Mouse (Mus musculus) stomach, postnatal 0 days (tissue): ENCODE measurements at regions not wholly inside any gene's neighbourhood (a gene's known extent, or its start where the extent isn't known, plus 50 kb on each side); places are given as distances from the start of the nearest gene placed in this dataset.

Source experiments
- ATAC-seq: fragments of 200-750 bp; cut with Nextera tagmentation; 2 replicates; pipeline ENCODE4 v1.8.0; 2017; ENCODE audit not compliant: low FRiP score, low TSS enrichment
- DNase-seq: peaks from one replicate; pipeline ENCODE4 v3.0.0-alpha.2; 2016; ENCODE audit warnings: low spot score
- H3K27ac ChIP-seq: fragments of 300-500 bp; sonication (generic); replicated peaks from 2 replicates; pipeline ENCODE4 v1.5.1; 2014; ENCODE audit warnings: mild to moderate bottlenecking, control low read depth
- H3K27me3 ChIP-seq: fragments of 300-500 bp; sonication (generic); 2 replicates; pipeline ENCODE4 v1.6.1; 2014; ENCODE audit warnings: low read length; ENCODE audit not compliant: control insufficient read depth, insufficient read depth
- H3K36me3 ChIP-seq: fragments of 300-500 bp; sonication (generic); 2 replicates; pipeline ENCODE4 v1.6.1; 2014; ENCODE audit warnings: low read length, mixed read lengths; ENCODE audit not compliant: control insufficient read depth, insufficient read depth
- H3K4me1 ChIP-seq: fragments of 300-500 bp; sonication (generic); replicated peaks from 2 replicates; pipeline ENCODE4 v1.6.1; 2014; ENCODE audit warnings: antibody characterized with exemption; ENCODE audit not compliant: control insufficient read depth, insufficient read depth
- H3K4me2 ChIP-seq: fragments of 300-500 bp; sonication (generic); replicated peaks from 2 replicates; pipeline ENCODE4 v1.6.1; 2014; ENCODE audit warnings: low read depth, mild to moderate bottlenecking, control low read depth, moderate library complexity
- H3K4me3 ChIP-seq: fragments of 300-500 bp; sonication (generic); 2 replicates; pipeline ENCODE4 v1.5.1; 2014; ENCODE audit warnings: low read depth, low read length, control low read depth
- H3K9ac ChIP-seq: fragments of 300-500 bp; sonication (generic); 2 replicates; pipeline ENCODE4 v1.6.1; 2014; ENCODE audit warnings: mild to moderate bottlenecking, low read length, control low read depth, mixed read lengths
- H3K9me3 ChIP-seq: fragments of 300-500 bp; sonication (generic); 2 replicates; pipeline ENCODE4 v1.6.1; 2016; ENCODE audit warnings: low read length; ENCODE audit not compliant: control insufficient read depth
- CTCF ChIP-seq: IDR thresholded peaks from 2 replicates; pipeline ENCODE4 v1.5.1; 2016; ENCODE audit warnings: antibody characterized with exemption, low read depth, mild to moderate bottlenecking, moderate library complexity
- EP300 ChIP-seq: optimal IDR thresholded peaks from 2 replicates; pipeline ENCODE3; 2016; ENCODE audit warnings: antibody characterized with exemption
- WGBS: fragments of 180-500 bp; shearing (Covaris S2); extraction: QIAGEN DNeasy Blood & Tissue Kit; methylation state at CpG from one replicate; pipeline ENCODE4 v1.1.7; 2014; 5-methylcytosine and 5-hydroxymethylcytosine counted together

GRCm38 (mm10) chr17:9917031-9917430, 247.5 kb upstream of the Pabpc6 start:
- ATAC-seq (no peak), DNase-seq (no peak)
- no peak for TF ChIP-seq EP300
- H3K4me1 ChIP-seq: no peaks in the 10 kb centered on the region
- no peak overlapping the region for H3K9ac ChIP-seq
- no peak overlapping the region for H3K4me2 ChIP-seq
- 45% methylated on average over 2 of the region's 2 CpGs for WGBS
- H3K27ac ChIP-seq: no peak overlapping the region
- no peaks in the 10 kb centered on the region for H3K36me3 ChIP-seq
- H3K4me3 ChIP-seq: no peak overlapping the region
- H3K27me3 ChIP-seq: no peaks in the 10 kb centered on the region
- H3K9me3 ChIP-seq: no peaks in the 10 kb centered on the region

- WGBS: 90% methylated on average over 2 of the region's 2 CpGs
- DNase-seq (no peak), ATAC-seq (no peak)
- Histone ChIP-seq H3K27me3 (no peaks in the 10 kb centered on the region), H3K4me2 (no peak overlapping the region), H3K27ac (no peak overlapping the region), H3K9me3 (no peaks in the 10 kb centered on the region), H3K9ac (no peak overlapping the region), H3K4me1 (no peaks in the 10 kb centered on the region), H3K36me3 (no peaks in the 10 kb centered on the region), H3K4me3 (no peak overlapping the region)
- TF ChIP-seq CTCF: no peak
- TF ChIP-seq EP300: no peak
These were observed 241.3 kb upstream of the Pabpc6 start for GRCm38 (mm10) chr17:9910856-9911255.

- H3K27me3 ChIP-seq: no peaks in the 10 kb centered on the region
- no peak for TF ChIP-seq EP300
- no peak for TF ChIP-seq CTCF
- no peak overlapping the region for H3K9ac ChIP-seq
- H3K4me3 ChIP-seq: no peak overlapping the region
- no peaks in the 10 kb centered on the region for H3K4me1 ChIP-seq
- H3K4me2 ChIP-seq: no peak overlapping the region
- no peaks in the 10 kb centered on the region for H3K9me3 ChIP-seq
- no peak overlapping the region for H3K27ac ChIP-seq
- DNase-seq (no peak), ATAC-seq (no peak)
- 92% methylated on average over 1 of the region's 1 CpGs for WGBS
- no peaks in the 10 kb centered on the region for H3K36me3 ChIP-seq
These were observed 237.6 kb upstream of the Pabpc6 start for GRCm38 (mm10) chr17:9907077-9907476.

- H3K9ac ChIP-seq: no peak overlapping the region
- H3K4me3 ChIP-seq: no peak overlapping the region
- no peak for DNase-seq
- H3K4me2 ChIP-seq: peak overlapping the region; percentile 34; the same call in 1 of the 2 replicates
- no peaks in the 10 kb centered on the region for H3K27me3 ChIP-seq
- TF ChIP-seq CTCF: no peak
- no peaks in the 10 kb centered on the region for H3K36me3 ChIP-seq
- no peaks in the 10 kb centered on the region for H3K4me1 ChIP-seq
- ATAC-seq: no peak
- H3K27ac ChIP-seq: no peak overlapping the region
- H3K9me3 ChIP-seq: no peaks in the 10 kb centered on the region
- 11% methylated on average over 12 of the region's 12 CpGs for WGBS
These were observed 236.3 kb upstream of the Pabpc6 start for GRCm38 (mm10) chr17:9905501-9906462.

GRCm38 (mm10) chr17:9904525-9904991, 235.0 kb upstream of the Pabpc6 start:
- no peak overlapping the region for H3K27ac ChIP-seq
- ATAC-seq (no peak), DNase-seq (no peak)
- H3K36me3 ChIP-seq: no peaks in the 10 kb centered on the region
- H3K9ac ChIP-seq: no peak overlapping the region
- 31% methylated on average over 6 of the region's 6 CpGs for WGBS
- H3K27me3 ChIP-seq: no peaks in the 10 kb centered on the region
- no peaks in the 10 kb centered on the region for H3K4me1 ChIP-seq
- H3K9me3 ChIP-seq: no peaks in the 10 kb centered on the region
- TF ChIP-seq EP300: no peak
- no peak for TF ChIP-seq CTCF
- H3K4me2 ChIP-seq: no peak overlapping the region
- no peak overlapping the region for H3K4me3 ChIP-seq

- Histone ChIP-seq H3K27me3 (no peaks in the 10 kb centered on the region), H3K36me3 (no peaks in the 10 kb centered on the region), H3K27ac (no peak overlapping the region), H3K9me3 (no peaks in the 10 kb centered on the region), H3K4me3 (no peak overlapping the region), H3K4me1 (no peaks in the 10 kb centered on the region), H3K9ac (no peak overlapping the region), H3K4me2 (no peak overlapping the region)
- ATAC-seq (no peak), DNase-seq (no peak)
- WGBS: 59% methylated on average over 4 of the region's 4 CpGs
- TF ChIP-seq EP300 (no peak), CTCF (no peak)
These were observed 233.8 kb upstream of the Pabpc6 start for GRCm38 (mm10) chr17:9903313-9903712.
